Mouse (Mus musculus) ES-E14 (cell line): ENCODE measurements at regions not wholly inside any gene's neighbourhood (a gene's known extent, or its start where the extent isn't known, plus 50 kb on each side); places are given as distances from the start of the nearest gene placed in this dataset.

Experiments used
- MAFK ChIP-seq: IDR thresholded peaks from 2 replicates; pipeline ENCODE4 v1.6.1; 2014; ENCODE audit warnings: mild to moderate bottlenecking, low read depth, low read length, inconsistent platforms; ENCODE audit not compliant: insufficient read depth
- ZC3H11A ChIP-seq: IDR thresholded peaks from 2 replicates; pipeline ENCODE4 v1.6.1; 2012; ENCODE audit warnings: low read depth, mild to moderate bottlenecking, inconsistent platforms, low read length, borderline replicate concordance

GRCm38 (mm10) chr10:126115386-126115785 is 149.4 kb downstream of the Lrig3 start:
- TF ChIP-seq ZC3H11A (no peak), MAFK (no peak)
